Mouse (Mus musculus): Measurements from ENCODE around the gene Nectin1.

DNA sequence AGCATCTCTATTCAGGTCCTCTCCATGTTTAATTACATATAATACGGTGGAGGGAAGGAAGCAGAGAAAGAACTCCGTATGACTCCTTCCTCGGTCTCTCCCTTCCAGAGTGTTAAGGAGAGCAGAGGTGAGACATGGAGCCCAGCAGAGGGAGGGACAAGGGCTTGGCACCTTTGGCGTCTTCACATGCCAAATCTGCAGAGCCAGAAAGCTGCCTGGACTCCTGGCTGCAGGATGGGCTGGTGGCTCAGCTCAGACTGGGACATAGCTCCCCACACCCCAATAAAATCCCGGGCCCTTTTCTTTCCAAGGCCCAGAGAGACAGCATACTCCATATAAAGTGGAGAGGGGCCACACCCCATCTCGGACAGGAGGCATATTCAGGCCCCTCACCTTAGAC, 85.2 kb downstream of the Nectin1 start:
- no peak for TF ChIP-seq POLR2A (IDR thresholded peaks at IDR 0.05; ENCODE audit: insufficient read depth, low read depth, low read length)
- TF ChIP-seq CTCF (IDR thresholded peaks at IDR 0.05; ENCODE audit: insufficient read depth, low read depth, low read length): no peak

Measured in olfactory bulb, adult 2 months (tissue).